In the genomic region with DNA sequence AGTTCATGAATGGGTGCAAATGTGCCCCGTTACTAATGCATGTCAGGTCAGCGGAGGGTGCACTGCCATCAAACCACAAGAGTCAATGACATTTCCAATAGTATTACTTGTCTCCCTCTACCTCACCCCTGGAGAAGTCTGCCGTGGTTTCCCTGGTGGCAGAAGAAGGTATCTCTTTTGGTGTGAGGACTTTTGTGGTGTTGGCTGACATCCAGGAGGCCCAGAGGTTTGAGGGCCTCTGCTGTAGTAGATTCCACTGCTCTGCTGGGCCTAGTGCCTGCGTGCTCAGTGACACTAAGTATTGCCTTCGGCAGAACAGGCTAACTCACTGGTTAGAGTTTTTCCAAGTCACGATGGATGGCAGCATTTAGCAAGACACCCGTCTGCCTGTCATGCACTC, we compare ENCODE assay signal across 14 mouse cellular contexts.
DNase-seq lines count a peak whose midpoint lies in the region; ATAC-seq lines count a peak whose summit lies in the region.
"Had no signal": no experiment of that assay in that cellular context is flagged by ENCODE, and none has a peak within 500 bp of the region (broad histone marks: within the 10 kb centered on the region; RNA-seq: fewer than 3 reads in every experiment).

No protein-coding gene starts in this region.

- H3K36me3 ChIP-seq in hindbrain, embryonic 14.5 days (replicated peaks; ENCODE audit: control insufficient read depth, insufficient read depth), result peaks cover 9% of the 10 kb centered on the region; the same call in 1 of the 2 replicates
- 0 out of 2 replicates have a peak, but pooled peaks cover 5% of the 10 kb centered on the region for H3K36me3 ChIP-seq in hindbrain, embryonic 12.5 days
- no peaks in the 10 kb centered on the region; the same call in 1 of the 2 replicates for H3K36me3 ChIP-seq in lung, embryonic 16.5 days (ENCODE audit: control insufficient read depth, insufficient read depth, low read length)
- H3K36me3 ChIP-seq in limb, embryonic 15.5 days, result peaks cover 10% of the 10 kb centered on the region
- H3K36me3 ChIP-seq: G1E; neural tube, embryonic 12.5 days had no signal

- H3K27ac ChIP-seq in hindbrain, embryonic 14.5 days, result no peak overlapping the region
- no peak overlapping the region for H3K27ac ChIP-seq in hindbrain, embryonic 12.5 days
- H3K27ac ChIP-seq in lung, embryonic 16.5 days (ENCODE audit: low read length), result no peak overlapping the region
- peak overlapping the region; percentile 11; the same call in 1 of the 2 replicates for H3K27ac ChIP-seq in limb, embryonic 15.5 days
- H3K27ac ChIP-seq: neural tube, embryonic 12.5 days had no signal

- 57% methylated on average over 7 of the region's 7 CpGs for WGBS in hindbrain, embryonic 14.5 days
- 84% methylated on average over 7 of the region's 7 CpGs for WGBS in hindbrain, embryonic 12.5 days
- 49% methylated on average over 7 of the region's 7 CpGs for WGBS in lung, embryonic 16.5 days
- 60% methylated on average over 7 of the region's 7 CpGs for WGBS in limb, embryonic 15.5 days

- no peaks in the 10 kb centered on the region for H3K4me1 ChIP-seq in hindbrain, embryonic 14.5 days (replicated peaks; ENCODE audit: control insufficient read depth, insufficient read depth, low read length)
- H3K4me1 ChIP-seq in hindbrain, embryonic 12.5 days, result peaks cover 16% of the 10 kb centered on the region
- H3K4me1 ChIP-seq in lung, embryonic 16.5 days (replicated peaks; ENCODE audit: control insufficient read depth, insufficient read depth, low read length), result peaks cover 19% of the 10 kb centered on the region
- H3K4me1 ChIP-seq in limb, embryonic 15.5 days, result peaks cover 25% of the 10 kb centered on the region
- H3K4me1 ChIP-seq: neural tube, embryonic 12.5 days had no signal

- peak; percentile 18 for DNase-seq in adrenal gland, postnatal 14 days
- no peak for DNase-seq in adrenal gland, postnatal 25 days
- DNase-seq in hindbrain, embryonic 14.5 days (ENCODE audit: low spot score), result no peak
- no peak for DNase-seq in lung, postnatal 25 days (ENCODE audit: low spot score)
- DNase-seq in thymus, postnatal 4 days, result no peak
- DNase-seq: kidney, postnatal 10 days; liver; right cerebral cortex, adult 18-20 months had no signal

- no peaks in the 10 kb centered on the region for H3K9me3 ChIP-seq in hindbrain, embryonic 14.5 days (ENCODE audit: control insufficient read depth, low read length)
- H3K9me3 ChIP-seq in hindbrain, embryonic 12.5 days (replicated peaks), result no peaks in the 10 kb centered on the region
- no peaks in the 10 kb centered on the region for H3K9me3 ChIP-seq in lung, embryonic 16.5 days (ENCODE audit: control insufficient read depth, low read length)
- no peaks in the 10 kb centered on the region for H3K9me3 ChIP-seq in limb, embryonic 15.5 days
- H3K9me3 ChIP-seq: neural tube, embryonic 12.5 days had no signal

- H3K27me3 ChIP-seq in hindbrain, embryonic 14.5 days (ENCODE audit: control insufficient read depth, insufficient read depth, low read length), result no peaks in the 10 kb centered on the region
- no peaks in the 10 kb centered on the region for H3K27me3 ChIP-seq in hindbrain, embryonic 12.5 days
- no peaks in the 10 kb centered on the region for H3K27me3 ChIP-seq in lung, embryonic 16.5 days (ENCODE audit: control insufficient read depth, insufficient read depth, low read depth, low read length)
- no peaks in the 10 kb centered on the region for H3K27me3 ChIP-seq in limb, embryonic 15.5 days
- H3K27me3 ChIP-seq: neural tube, embryonic 12.5 days had no signal

- no peak overlapping the region for H3K4me3 ChIP-seq in hindbrain, embryonic 14.5 days (replicated peaks; ENCODE audit: low read length)
- H3K4me3 ChIP-seq in hindbrain, embryonic 12.5 days, result no peak overlapping the region
- H3K4me3 ChIP-seq in lung, embryonic 16.5 days (ENCODE audit: low read length), result no peak overlapping the region
- H3K4me3 ChIP-seq in limb, embryonic 15.5 days, result no peak overlapping the region
- H3K4me3 ChIP-seq: neural tube, embryonic 12.5 days had no signal

- ATAC-seq in hindbrain, embryonic 14.5 days (ENCODE audit: low FRiP score), result peak; percentile 34; the same call in 1 of the 2 replicates
- no peak for ATAC-seq in hindbrain, embryonic 12.5 days (ENCODE audit: low FRiP score)
- ATAC-seq in lung, embryonic 16.5 days (ENCODE audit: low read depth), result peak; percentile 46; the same call in 1 of the 2 replicates
- no peak for ATAC-seq in limb, embryonic 15.5 days (ENCODE audit: insufficient number of reproducible peaks, low FRiP score, low TSS enrichment, low read depth)

- no peak overlapping the region for H3K9ac ChIP-seq in hindbrain, embryonic 14.5 days
- no peak overlapping the region for H3K9ac ChIP-seq in hindbrain, embryonic 12.5 days
- no peak overlapping the region for H3K9ac ChIP-seq in lung, embryonic 16.5 days (ENCODE audit: low read length)
- H3K9ac ChIP-seq in limb, embryonic 15.5 days, result no peak overlapping the region
- H3K9ac ChIP-seq: neural tube, embryonic 12.5 days had no signal

- H3K4me2 ChIP-seq in hindbrain, embryonic 14.5 days (replicated peaks), result no peak overlapping the region
- no peak overlapping the region for H3K4me2 ChIP-seq in hindbrain, embryonic 12.5 days (replicated peaks)
- H3K4me2 ChIP-seq in lung, embryonic 16.5 days (ENCODE audit: low read depth, low read length), result no peak overlapping the region
- no peak overlapping the region for H3K4me2 ChIP-seq in limb, embryonic 15.5 days
- H3K4me2 ChIP-seq: midbrain, embryonic 11.5 days; neural tube, embryonic 12.5 days had no signal

Comparison
In these comparisons a context has a peak if more than half of its experiments do, and no peak if none do; other contexts are left out.
1. ATAC-seq: peak in hindbrain, embryonic 14.5 days (single experiment) and lung, embryonic 16.5 days (single experiment); none in hindbrain, embryonic 12.5 days (single experiment) and limb, embryonic 15.5 days (single experiment).